Mouse (Mus musculus): ENCODE results near the gene Vars2. TPM values are rescaled to one million over a fixed set of nuclear protein-coding genes. Genes with fewer than 3 reads are reported as not detected.

Vars2 gene
- polyA plus RNA-seq, 1 experiment from 2014 or later, result 19.8 TPM

- H3K27ac ChIP-seq (ENCODE audit: low read length), result peak overlapping the region; percentile 97
- peak overlapping the region; percentile 49 for H3K4me3 ChIP-seq (replicated peaks; ENCODE audit: low read length)
- H3K36me3 ChIP-seq (ENCODE audit: control insufficient read depth, insufficient read depth), result no peaks in the 10 kb centered on the region
- no peaks in the 10 kb centered on the region for H3K9me3 ChIP-seq (ENCODE audit: control insufficient read depth, low read length)
- H3K9ac ChIP-seq (replicated peaks; ENCODE audit: low read depth, low read length), result peak overlapping the region; percentile 74
- H3K27me3 ChIP-seq (replicated peaks; ENCODE audit: control insufficient read depth, insufficient read depth, low read length), result no peaks in the 10 kb centered on the region
- under 1% methylated on average over 14 of the region's 14 CpGs for whole genome bisulfite sequencing
- H3K4me2 ChIP-seq (ENCODE audit: low read length), result peak overlapping the region; percentile 60
- peak; percentile 46 for ATAC-seq
- H3K4me1 ChIP-seq (replicated peaks; ENCODE audit: control insufficient read depth, insufficient read depth, low read length), result peaks cover 50% of the 10 kb centered on the region
These were observed 36.4 kb upstream of the Vars2 start for GRCm38 (mm10) chr17:35703751-35704271.

DNA sequence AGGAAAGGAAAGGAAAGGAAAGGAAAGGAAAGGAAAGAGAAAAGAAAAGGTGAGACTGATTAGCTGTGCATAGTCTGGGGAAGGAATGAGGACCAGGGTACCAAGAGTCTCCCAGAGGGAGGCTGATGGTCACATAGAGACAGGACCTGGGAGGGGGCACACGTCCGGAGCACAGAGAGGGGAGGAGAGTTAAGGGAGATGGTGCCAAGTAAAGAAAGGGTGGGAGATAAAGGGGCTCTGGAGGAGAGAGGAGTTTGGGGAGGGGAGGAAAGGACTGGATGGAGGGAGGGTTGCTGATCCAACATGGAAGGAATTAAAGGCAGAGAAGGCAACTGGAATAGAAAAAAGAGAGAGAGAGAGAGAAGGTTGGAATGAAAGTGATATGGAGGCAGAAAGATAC lies 35.7 kb upstream of the Vars2 start:
- 4% methylated on average over 2 of the region's 2 CpGs for WGBS
- Histone ChIP-seq H3K36me3 (ENCODE audit: control insufficient read depth, insufficient read depth) (no peaks in the 10 kb centered on the region), H3K4me2 (ENCODE audit: low read length) (peak overlapping the region; percentile 90), H3K9me3 (ENCODE audit: control insufficient read depth, low read length) (no peaks in the 10 kb centered on the region), H3K27me3 (replicated peaks; ENCODE audit: control insufficient read depth, insufficient read depth, low read length) (no peaks in the 10 kb centered on the region), H3K4me3 (replicated peaks; ENCODE audit: low read length) (peak overlapping the region; percentile 80), H3K27ac (ENCODE audit: low read length) (peak overlapping the region; percentile 100), H3K9ac (replicated peaks; ENCODE audit: low read depth, low read length) (peak overlapping the region; percentile 38), H3K4me1 (replicated peaks; ENCODE audit: control insufficient read depth, insufficient read depth, low read length) (peaks cover 57% of the 10 kb centered on the region)
- ATAC-seq, result no peak

GRCm38 (mm10) chr17:35702605-35703004 lies 35.2 kb upstream of the Vars2 start:
- Histone ChIP-seq H3K9me3 (ENCODE audit: control insufficient read depth, low read length) (no peaks in the 10 kb centered on the region), H3K4me2 (ENCODE audit: low read length) (peak overlapping the region; percentile 90), H3K4me3 (replicated peaks; ENCODE audit: low read length) (peak overlapping the region; percentile 80), H3K27ac (ENCODE audit: low read length) (peak overlapping the region; percentile 100), H3K27me3 (replicated peaks; ENCODE audit: control insufficient read depth, insufficient read depth, low read length) (no peaks in the 10 kb centered on the region), H3K4me1 (replicated peaks; ENCODE audit: control insufficient read depth, insufficient read depth, low read length) (peaks cover 61% of the 10 kb centered on the region), H3K36me3 (ENCODE audit: control insufficient read depth, insufficient read depth) (no peaks in the 10 kb centered on the region), H3K9ac (replicated peaks; ENCODE audit: low read depth, low read length) (peak overlapping the region; percentile 90)
- no peak for ATAC-seq
- 5% methylated on average over 4 of the region's 4 CpGs for WGBS

GRCm38 (mm10) chr17:35701978-35702461 lies 34.6 kb upstream of the Vars2 start:
- ATAC-seq, result no peak
- H3K4me3 ChIP-seq (replicated peaks; ENCODE audit: low read length), result peak overlapping the region; percentile 80
- 1% methylated on average over 16 of the region's 16 CpGs for WGBS
- no peaks in the 10 kb centered on the region for H3K27me3 ChIP-seq (replicated peaks; ENCODE audit: control insufficient read depth, insufficient read depth, low read length)
- peak overlapping the region; percentile 90 for H3K9ac ChIP-seq (replicated peaks; ENCODE audit: low read depth, low read length)
- H3K4me1 ChIP-seq (replicated peaks; ENCODE audit: control insufficient read depth, insufficient read depth, low read length), result peaks cover 66% of the 10 kb centered on the region
- no peaks in the 10 kb centered on the region for H3K9me3 ChIP-seq (ENCODE audit: control insufficient read depth, low read length)
- peak overlapping the region; percentile 90 for H3K4me2 ChIP-seq (ENCODE audit: low read length)
- no peaks in the 10 kb centered on the region for H3K36me3 ChIP-seq (ENCODE audit: control insufficient read depth, insufficient read depth)
- H3K27ac ChIP-seq (ENCODE audit: low read length), result peak overlapping the region; percentile 100

DNA sequence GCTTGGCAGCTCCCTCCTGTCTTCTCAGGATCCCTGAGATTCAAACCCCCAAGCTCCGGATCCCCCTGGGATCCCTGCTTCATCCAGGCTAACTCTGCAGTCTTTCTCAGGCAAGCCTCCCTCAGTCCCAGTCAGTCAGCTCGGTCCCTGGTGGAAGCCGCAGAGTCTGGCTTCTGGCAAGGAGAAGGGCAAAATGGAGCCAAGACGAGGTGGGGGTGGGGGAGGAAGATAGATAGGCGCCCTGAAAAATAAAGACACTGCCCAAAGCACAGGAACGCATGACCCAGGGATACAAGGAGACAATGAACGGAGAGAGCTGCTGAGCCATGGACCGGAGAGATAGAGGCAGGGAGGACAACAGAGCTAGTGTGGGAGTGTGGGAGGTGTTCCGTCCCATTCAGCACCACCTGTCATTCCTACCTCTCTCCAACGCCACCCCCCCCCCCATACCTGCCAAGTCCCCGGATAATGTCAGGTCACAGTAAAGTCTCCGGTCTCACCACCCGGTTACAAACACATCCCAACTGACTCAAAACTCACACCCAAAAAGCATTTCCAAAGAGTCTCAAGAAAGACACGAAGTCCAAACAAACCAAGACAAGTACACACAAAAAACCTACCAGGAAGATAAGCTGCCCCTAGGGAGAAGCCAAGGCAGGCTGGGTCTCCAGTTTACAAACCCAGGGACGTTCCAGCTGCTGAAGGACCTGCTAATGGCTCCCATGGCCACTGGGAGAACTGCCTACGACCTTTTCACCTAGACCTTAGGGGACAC lies 34.0 kb upstream of the Vars2 start:
- peak overlapping the region; percentile 90 for H3K9ac ChIP-seq (replicated peaks; ENCODE audit: low read depth, low read length)
- H3K27ac ChIP-seq (ENCODE audit: low read length), result peak overlapping the region; percentile 100
- H3K4me3 ChIP-seq (replicated peaks; ENCODE audit: low read length), result peak overlapping the region; percentile 80
- whole genome bisulfite sequencing, result under 1% methylated on average over 16 of the region's 16 CpGs
- H3K9me3 ChIP-seq (ENCODE audit: control insufficient read depth, low read length), result no peaks in the 10 kb centered on the region
- H3K36me3 ChIP-seq (ENCODE audit: control insufficient read depth, insufficient read depth), result no peaks in the 10 kb centered on the region
- H3K4me1 ChIP-seq (replicated peaks; ENCODE audit: control insufficient read depth, insufficient read depth, low read length), result peaks cover 73% of the 10 kb centered on the region
- H3K4me2 ChIP-seq (ENCODE audit: low read length), result peak overlapping the region; percentile 90
- ATAC-seq, result no peak
- no peaks in the 10 kb centered on the region for H3K27me3 ChIP-seq (replicated peaks; ENCODE audit: control insufficient read depth, insufficient read depth, low read length)

DNA sequence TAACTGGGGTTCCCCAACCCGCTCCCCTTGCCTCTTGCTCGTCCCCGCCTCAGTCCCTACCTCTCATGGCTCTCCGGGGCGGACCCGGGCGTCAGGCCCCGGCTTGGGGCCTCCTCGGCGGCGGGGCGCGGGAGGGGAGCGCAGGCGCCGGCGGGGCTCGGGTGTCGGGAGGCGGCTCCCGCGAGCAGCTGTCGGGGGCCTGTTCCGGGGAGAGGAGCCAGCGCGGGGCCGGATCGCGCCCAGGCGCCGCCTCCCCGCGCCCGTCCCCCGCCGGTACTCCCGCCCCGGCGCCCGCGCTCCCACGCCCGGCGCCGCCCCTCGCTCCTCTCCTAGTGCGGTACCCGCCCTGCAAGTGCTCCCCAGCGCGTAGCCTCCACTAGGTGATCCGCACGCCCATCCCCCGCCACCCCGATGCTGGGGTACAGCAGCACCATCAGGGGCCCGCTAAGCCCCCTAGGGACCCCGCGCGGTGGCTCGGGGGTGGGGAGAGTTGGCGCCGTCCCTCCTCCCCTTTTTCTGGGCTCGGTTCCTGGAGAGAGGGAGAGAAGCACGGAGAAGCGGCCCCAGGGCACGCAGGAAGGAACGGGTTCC lies 33.1 kb upstream of the Vars2 start:
- no peaks in the 10 kb centered on the region for H3K36me3 ChIP-seq (ENCODE audit: control insufficient read depth, insufficient read depth)
- H3K4me1 ChIP-seq (replicated peaks; ENCODE audit: control insufficient read depth, insufficient read depth, low read length), result peaks cover 67% of the 10 kb centered on the region
- peak; percentile 68 for ATAC-seq
- 0% methylated on average over 39 of the region's 66 CpGs for WGBS
- no peaks in the 10 kb centered on the region for H3K9me3 ChIP-seq (ENCODE audit: control insufficient read depth, low read length)
- H3K9ac ChIP-seq (replicated peaks; ENCODE audit: low read depth, low read length), result peak overlapping the region; percentile 90
- H3K4me3 ChIP-seq (replicated peaks; ENCODE audit: low read length), result peak overlapping the region; percentile 80
- H3K4me2 ChIP-seq (ENCODE audit: low read length), result peak overlapping the region; percentile 90
- H3K27me3 ChIP-seq (replicated peaks; ENCODE audit: control insufficient read depth, insufficient read depth, low read length), result no peaks in the 10 kb centered on the region
- H3K27ac ChIP-seq (ENCODE audit: low read length), result peak overlapping the region; percentile 100

GRCm38 (mm10) chr17:35699919-35700318 lies 32.5 kb upstream of the Vars2 start:
- Histone ChIP-seq H3K9me3 (ENCODE audit: control insufficient read depth, low read length) (no peaks in the 10 kb centered on the region), H3K4me1 (replicated peaks; ENCODE audit: control insufficient read depth, insufficient read depth, low read length) (peaks cover 64% of the 10 kb centered on the region), H3K27ac (ENCODE audit: low read length) (peak overlapping the region; percentile 100), H3K9ac (replicated peaks; ENCODE audit: low read depth, low read length) (peak overlapping the region; percentile 90), H3K4me3 (replicated peaks; ENCODE audit: low read length) (peak overlapping the region; percentile 80), H3K4me2 (ENCODE audit: low read length) (peak overlapping the region; percentile 90), H3K36me3 (ENCODE audit: control insufficient read depth, insufficient read depth) (0 out of 2 replicates have a peak, but pooled peaks cover 2% of the 10 kb centered on the region), H3K27me3 (replicated peaks; ENCODE audit: control insufficient read depth, insufficient read depth, low read length) (no peaks in the 10 kb centered on the region)
- WGBS, result 2% methylated on average over 19 of the region's 19 CpGs
- ATAC-seq, result no peak

GRCm38 (mm10) chr17:35698501-35698883 lies 31.1 kb upstream of the Vars2 start:
- ATAC-seq, result no peak
- peaks cover 50% of the 10 kb centered on the region for H3K4me1 ChIP-seq (replicated peaks; ENCODE audit: control insufficient read depth, insufficient read depth, low read length)

DNA sequence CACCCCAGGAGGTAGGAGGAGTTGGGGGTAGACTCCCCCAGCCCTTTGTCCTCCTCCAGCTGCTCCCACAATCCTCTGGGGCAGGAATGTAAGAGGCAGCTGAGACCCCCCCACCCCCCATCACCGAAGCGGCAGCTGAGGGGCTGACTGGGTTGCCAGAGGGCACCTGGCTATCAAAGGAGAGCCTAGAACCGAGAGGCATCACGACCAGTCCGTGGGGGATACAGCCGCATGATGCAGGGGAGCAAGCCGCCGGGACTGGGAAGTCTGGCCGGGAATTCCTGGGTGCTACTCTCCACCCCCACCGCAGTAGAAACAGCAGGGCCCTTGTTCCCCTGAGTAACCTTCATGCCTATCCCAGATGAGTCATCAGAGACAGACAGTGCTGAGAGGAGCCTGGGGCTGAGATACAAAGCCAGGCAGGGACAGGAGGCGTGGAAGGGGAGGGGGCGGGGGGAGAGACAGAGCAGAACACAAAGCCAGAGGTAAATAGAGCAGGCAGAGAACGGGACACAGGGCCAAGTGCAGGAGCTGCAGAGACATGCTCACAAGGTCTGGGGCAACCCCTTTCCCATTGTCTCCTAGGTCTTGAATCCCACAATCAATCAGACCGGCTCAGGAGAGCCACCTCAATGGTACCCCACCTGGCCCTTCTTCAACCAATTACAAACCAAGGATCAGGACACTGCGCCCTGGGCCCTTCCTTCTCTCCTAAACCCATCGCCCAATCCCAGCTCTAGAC lies 30.5 kb upstream of the Vars2 start:
- under 1% methylated on average over 16 of the region's 16 CpGs for WGBS
- H3K27ac ChIP-seq (ENCODE audit: low read length), result peak overlapping the region; percentile 100
- H3K36me3 ChIP-seq (ENCODE audit: control insufficient read depth, insufficient read depth), result peaks cover 9% of the 10 kb centered on the region
- H3K4me3 ChIP-seq (replicated peaks; ENCODE audit: low read length), result peak overlapping the region; percentile 51
- peak overlapping the region; percentile 78 for H3K9ac ChIP-seq (replicated peaks; ENCODE audit: low read depth, low read length)
- ATAC-seq, result peak; percentile 57
- peak overlapping the region; percentile 90 for H3K4me2 ChIP-seq (ENCODE audit: low read length)
- H3K9me3 ChIP-seq (ENCODE audit: control insufficient read depth, low read length), result no peaks in the 10 kb centered on the region
- H3K4me1 ChIP-seq (replicated peaks; ENCODE audit: control insufficient read depth, insufficient read depth, low read length), result peaks cover 50% of the 10 kb centered on the region
- no peaks in the 10 kb centered on the region for H3K27me3 ChIP-seq (replicated peaks; ENCODE audit: control insufficient read depth, insufficient read depth, low read length)

More at GRCm38 (mm10) chr17:35698501-35698883, 31.1 kb upstream of the Vars2 start:
- H3K4me2 ChIP-seq (ENCODE audit: low read length), result peak overlapping the region; percentile 90
- peaks cover 3% of the 10 kb centered on the region; the same call in 1 of the 2 replicates for H3K36me3 ChIP-seq (ENCODE audit: control insufficient read depth, insufficient read depth)
- no peaks in the 10 kb centered on the region for H3K27me3 ChIP-seq (replicated peaks; ENCODE audit: control insufficient read depth, insufficient read depth, low read length)
- peak overlapping the region; percentile 78 for H3K9ac ChIP-seq (replicated peaks; ENCODE audit: low read depth, low read length)
- peak overlapping the region; percentile 51 for H3K4me3 ChIP-seq (replicated peaks; ENCODE audit: low read length)
- WGBS, result 5% methylated on average over 5 of the region's 5 CpGs
- no peaks in the 10 kb centered on the region for H3K9me3 ChIP-seq (ENCODE audit: control insufficient read depth, low read length)
- peak overlapping the region; percentile 100 for H3K27ac ChIP-seq (ENCODE audit: low read length)
